Mouse (Mus musculus): Measurements from ENCODE around the gene Gjb2. TPM values are rescaled to one million over a fixed set of nuclear protein-coding genes. Genes with fewer than 3 reads are reported as not detected.
A peak's percentile ranks its signal among the peaks of the same experiment; 100 is the strongest.
"Not testable (repeated sequence)": the region's sequence is repeated elsewhere in the genome, so short reads cannot be mapped to it uniquely, and the experiment has no call there.

The Gjb2 gene
- total and polyA plus RNA-seq, 2 experiments from 2014 or later: 11.3 to 14.4 TPM

DNA sequence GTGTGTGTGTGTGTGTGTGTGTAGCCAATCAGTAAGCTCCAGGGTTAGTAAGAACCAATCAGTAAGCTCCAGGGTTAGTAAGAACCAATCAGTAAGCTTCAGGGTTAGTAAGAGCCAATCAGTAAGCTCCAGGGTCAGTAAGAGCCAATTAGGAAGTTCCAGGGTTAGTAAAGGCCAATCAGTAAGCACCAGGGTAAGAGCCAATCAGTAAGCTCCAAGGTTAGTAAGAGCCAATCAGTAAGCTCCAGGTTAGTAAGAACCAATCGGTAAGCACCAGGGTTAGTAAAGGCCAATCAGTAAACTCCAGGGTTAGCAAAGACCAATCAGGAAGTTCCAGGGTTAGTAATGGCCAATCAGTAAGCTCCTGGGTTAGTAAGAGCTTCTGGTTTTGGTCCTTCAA lies 21.6 kb downstream of the Gjb2 start:
- TF ChIP-seq CTCF (IDR thresholded peaks at IDR 0.05; ENCODE audit: low read depth): no peak
- DNase-seq: no peak
- Histone ChIP-seq H3K4me3 (ENCODE audit: low read depth, low read length) (no peak overlapping the region), H3K36me3 (ENCODE audit: insufficient read depth) (no peaks in the 10 kb centered on the region), H3K9ac (no peak overlapping the region), H3K27ac (ENCODE audit: low read depth, low read length) (no peak overlapping the region), H3K9me3 (ENCODE audit: low read length) (no peaks in the 10 kb centered on the region), H3K4me2 (ENCODE audit: low read depth) (no peak overlapping the region), H3K27me3 (ENCODE audit: insufficient read depth, low read length) (no peaks in the 10 kb centered on the region), H3K4me1 (ENCODE audit: insufficient read depth) (no peaks in the 10 kb centered on the region)
- WGBS: 91% methylated on average over 1 of the region's 1 CpGs
- no peak for ATAC-seq

DNA sequence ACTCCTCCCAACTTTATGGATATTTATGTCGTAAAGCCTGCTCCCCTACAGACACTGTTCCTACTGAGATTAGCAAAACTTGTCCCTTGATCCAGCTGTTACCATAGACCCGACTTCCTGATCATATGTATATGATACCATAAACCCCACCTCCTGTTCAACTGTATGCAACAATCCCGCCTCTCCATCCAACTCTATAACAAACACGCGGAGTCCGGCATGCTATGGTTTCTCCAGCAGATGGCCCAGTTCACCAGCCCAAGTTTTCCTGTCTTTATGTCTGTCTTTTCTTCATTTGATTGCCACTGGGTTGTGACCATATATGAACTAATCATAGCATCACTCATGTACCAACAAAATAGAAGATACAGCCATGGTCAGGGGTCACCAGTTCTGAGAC lies 29.0 kb downstream of the Gjb2 start:
- H3K9ac ChIP-seq: no peak overlapping the region
- 86% methylated on average over 6 of the region's 6 CpGs for WGBS

DNA sequence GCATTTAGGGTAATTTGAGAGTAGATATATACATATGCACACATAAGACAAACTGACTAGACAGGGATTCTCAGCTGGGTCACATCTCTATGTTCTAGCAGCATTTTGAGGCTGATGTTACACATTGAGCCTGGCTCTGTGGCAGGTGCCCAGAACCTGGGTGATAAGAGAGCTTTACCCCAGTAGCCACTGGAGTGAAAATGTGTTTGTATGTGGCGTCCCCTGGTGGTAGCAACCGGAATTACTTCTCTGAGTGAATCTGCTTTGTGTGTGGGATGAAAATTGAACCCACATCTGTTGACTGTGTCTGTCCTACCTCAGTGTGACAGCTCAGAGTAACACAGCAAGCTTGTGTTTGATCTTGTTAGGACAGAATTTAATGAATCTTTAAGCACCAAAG lies 34.6 kb downstream of the Gjb2 start:
- TF ChIP-seq CTCF (IDR thresholded peaks at IDR 0.05; ENCODE audit: low read depth): peak; percentile 56
- not testable (repeated sequence) for DNase-seq; H3K36me3 ChIP-seq (ENCODE audit: insufficient read depth); H3K9me3 ChIP-seq (ENCODE audit: low read length); H3K27ac ChIP-seq (ENCODE audit: low read depth, low read length); ATAC-seq; H3K4me1 ChIP-seq (ENCODE audit: insufficient read depth); H3K4me3 ChIP-seq (ENCODE audit: low read depth, low read length); H3K9ac ChIP-seq; H3K27me3 ChIP-seq (ENCODE audit: insufficient read depth, low read length); H3K4me2 ChIP-seq (ENCODE audit: low read depth)
- 0% methylated on average over 2 of the region's 2 CpGs for WGBS

More for the DNA sequence above, 29.0 kb downstream of the Gjb2 start:
- no peaks in the 10 kb centered on the region for H3K27me3 ChIP-seq (ENCODE audit: insufficient read depth, low read length)
- ATAC-seq (no peak), DNase-seq (no peak)
- H3K9me3 ChIP-seq (ENCODE audit: low read length): no peaks in the 10 kb centered on the region
- no peaks in the 10 kb centered on the region for H3K36me3 ChIP-seq (ENCODE audit: insufficient read depth)
- H3K4me1 ChIP-seq (ENCODE audit: insufficient read depth): no peaks in the 10 kb centered on the region
- H3K4me2 ChIP-seq (ENCODE audit: low read depth): no peak overlapping the region
- H3K27ac ChIP-seq (ENCODE audit: low read depth, low read length): no peak overlapping the region
- TF ChIP-seq CTCF (IDR thresholded peaks at IDR 0.05; ENCODE audit: low read depth): 0 out of 2 replicates have a peak, but pooled peaks have one; percentile 5
- no peak overlapping the region for H3K4me3 ChIP-seq (ENCODE audit: low read depth, low read length)

DNA sequence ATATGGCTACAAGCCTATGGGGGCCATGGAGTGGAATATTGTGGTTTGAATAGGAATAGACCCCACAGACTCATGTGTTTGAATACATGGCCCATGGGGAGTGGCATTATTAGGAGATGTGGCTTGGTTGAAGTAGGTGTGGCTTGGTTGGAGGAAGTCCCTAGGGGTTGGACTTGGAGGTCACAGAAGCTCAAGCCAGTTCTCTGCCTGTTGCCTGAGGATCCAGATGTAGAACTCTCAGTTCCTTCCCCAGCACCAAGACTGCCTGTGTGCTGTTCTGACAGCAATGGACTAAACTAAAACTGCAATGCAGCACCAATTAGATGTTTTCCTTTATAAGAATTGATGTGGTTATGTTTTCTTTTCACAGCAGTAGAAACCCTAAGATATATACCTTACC lies 38.4 kb downstream of the Gjb2 start:
- no peak overlapping the region for H3K4me2 ChIP-seq (ENCODE audit: low read depth)
- H3K4me3 ChIP-seq (ENCODE audit: low read depth, low read length): no peak overlapping the region
- H3K27me3 ChIP-seq (ENCODE audit: insufficient read depth, low read length): no peaks in the 10 kb centered on the region
- DNase-seq (no peak), ATAC-seq (no peak)
- TF ChIP-seq CTCF (IDR thresholded peaks at IDR 0.05; ENCODE audit: low read depth): no peak
- H3K9me3 ChIP-seq (ENCODE audit: low read length): no peaks in the 10 kb centered on the region
- no peak overlapping the region for H3K9ac ChIP-seq
- H3K4me1 ChIP-seq (ENCODE audit: insufficient read depth): no peaks in the 10 kb centered on the region
- no peaks in the 10 kb centered on the region for H3K36me3 ChIP-seq (ENCODE audit: insufficient read depth)
- H3K27ac ChIP-seq (ENCODE audit: low read depth, low read length): no peak overlapping the region

GRCm38 (mm10) chr14:57060052-57060451 lies 44.5 kb downstream of the Gjb2 start:
- H3K4me1 ChIP-seq (ENCODE audit: insufficient read depth); H3K27ac ChIP-seq (ENCODE audit: low read depth, low read length); H3K4me3 ChIP-seq (ENCODE audit: low read depth, low read length); H3K4me2 ChIP-seq (ENCODE audit: low read depth); H3K36me3 ChIP-seq (ENCODE audit: insufficient read depth); H3K9me3 ChIP-seq (ENCODE audit: low read length); H3K9ac ChIP-seq: not testable (repeated sequence)
- WGBS: 0% methylated on average over 1 of the region's 1 CpGs
- H3K27me3 ChIP-seq (ENCODE audit: insufficient read depth, low read length): peaks cover 36% of the 10 kb centered on the region
- peak; percentile 80 for TF ChIP-seq CTCF (IDR thresholded peaks at IDR 0.05; ENCODE audit: low read depth)
- ATAC-seq: peak; percentile 42; the same call in 1 of the 2 replicates
- peak; percentile 61 for DNase-seq

GRCm38 (mm10) chr14:57057563-57058321 lies 46.8 kb downstream of the Gjb2 start, which contains the start of gene Gja3:
TSS of gene Gja3 (minus strand) at chr14:57058100.
- under 1% methylated on average over 75 of the region's 79 CpGs for WGBS
- TF ChIP-seq CTCF (IDR thresholded peaks at IDR 0.05; ENCODE audit: low read depth): no peak

GRCm38 (mm10) chr14:57057204-57057562 lies 47.3 kb downstream of the Gjb2 start:
- no peak for TF ChIP-seq CTCF (IDR thresholded peaks at IDR 0.05; ENCODE audit: low read depth)
- H3K36me3 ChIP-seq (ENCODE audit: insufficient read depth): no peaks in the 10 kb centered on the region
- ATAC-seq (peak; percentile 40; the same call in 1 of the 2 replicates), DNase-seq (no peak)
- peak overlapping the region; percentile 47 for H3K4me3 ChIP-seq (ENCODE audit: low read depth, low read length)
- WGBS: 3% methylated on average over 19 of the region's 19 CpGs
- H3K4me2 ChIP-seq (ENCODE audit: low read depth): peak overlapping the region; percentile 95
- H3K27me3 ChIP-seq (ENCODE audit: insufficient read depth, low read length): peaks cover 36% of the 10 kb centered on the region
- 0 out of 2 replicates have a peak, but pooled peaks cover 4% of the 10 kb centered on the region for H3K4me1 ChIP-seq (ENCODE audit: insufficient read depth)
- H3K9me3 ChIP-seq (ENCODE audit: low read length): no peaks in the 10 kb centered on the region
- no peak overlapping the region for H3K27ac ChIP-seq (ENCODE audit: low read depth, low read length)
- no peak overlapping the region for H3K9ac ChIP-seq

More at GRCm38 (mm10) chr14:57057563-57058321, 46.8 kb downstream of the Gjb2 start, which contains the start of gene Gja3:
- H3K9me3 ChIP-seq (ENCODE audit: low read length): no peaks in the 10 kb centered on the region
- peak within 1 kb of the TSS; percentile 28; the same call in 1 of the 2 replicates for H3K9ac ChIP-seq
- DNase-seq (no peak), ATAC-seq (peak; percentile 55)
- peak within 1 kb of the TSS; percentile 95 for H3K4me2 ChIP-seq (ENCODE audit: low read depth)
- H3K4me3 ChIP-seq (ENCODE audit: low read depth, low read length): peak within 1 kb of the TSS; percentile 47
- H3K4me1 ChIP-seq (ENCODE audit: insufficient read depth): 0 out of 2 replicates have a peak, but pooled peaks cover 4% of the 10 kb centered on the region
- no peaks in the 10 kb centered on the region for H3K36me3 ChIP-seq (ENCODE audit: insufficient read depth)
- H3K27ac ChIP-seq (ENCODE audit: low read depth, low read length): no peak within 1 kb of the TSS
- peaks cover 36% of the 10 kb centered on the region for H3K27me3 ChIP-seq (ENCODE audit: insufficient read depth, low read length)
